8 mouse cellular contexts compared by ENCODE assay signal in the genomic region with DNA sequence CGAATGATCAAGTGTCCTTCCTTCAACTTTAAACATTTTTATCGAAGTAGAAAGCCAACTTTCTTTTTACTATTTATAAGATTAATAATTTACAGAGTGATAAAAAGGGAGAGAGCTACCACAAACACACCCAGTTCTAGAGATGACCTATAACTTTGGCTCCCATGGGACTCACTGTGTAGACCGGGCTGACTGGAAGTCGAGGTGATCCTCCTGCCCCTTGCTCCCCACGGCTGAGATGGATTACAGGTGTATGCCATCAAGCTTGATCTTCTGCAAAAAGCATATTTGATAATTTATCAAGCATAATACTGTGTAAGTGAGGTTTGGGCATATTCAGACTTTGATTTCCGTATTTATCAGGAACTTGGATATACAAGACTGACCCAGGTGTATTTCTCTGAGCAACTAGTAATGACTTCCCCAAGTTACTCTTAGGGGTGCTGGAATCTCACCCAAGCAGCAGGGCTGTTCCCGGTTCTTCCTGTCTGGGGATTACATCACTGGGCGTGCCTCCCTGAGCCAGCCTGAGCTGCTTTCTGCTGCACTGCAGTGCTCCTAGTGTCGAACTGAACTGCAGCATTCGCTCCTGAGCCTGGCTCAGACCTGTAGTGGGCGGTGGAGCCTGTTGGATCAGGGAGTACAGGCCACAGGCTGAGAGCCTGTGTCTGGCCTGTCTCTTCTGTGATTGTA. TPM values are rescaled to one million over a fixed set of nuclear protein-coding genes. Genes with fewer than 3 reads are reported as not detected.
DNase-seq lines count a peak whose midpoint lies in the region.

No protein-coding gene starts in this region.

- H3K9me3 ChIP-seq in forebrain, embryonic 10.5 days: no peaks in the 10 kb centered on the region

- peaks cover 11% of the 10 kb centered on the region for H3K4me1 ChIP-seq in forebrain, embryonic 10.5 days

- peak; percentile 21 for DNase-seq in ovary, postnatal 14 days (ENCODE audit: low spot score)
- no peak for DNase-seq in ovary, adult 18-20 months (ENCODE audit: low spot score)
- peak; percentile 56 for DNase-seq in cerebellum, adult 8-10 months
- DNase-seq in heart, adult 9 months (ENCODE audit: low spot score in 2 of 2): peak; percentile 83
- DNase-seq in kidney, postnatal 14 days: peak; percentile 77
- DNase-seq in lung, postnatal 25 days (ENCODE audit: low spot score): peak; percentile 79
- no peak for DNase-seq in thymus, postnatal 36 days
- DNase-seq in forebrain, embryonic 10.5 days (ENCODE audit: extremely low spot score, low spot score): no peak

- 84% methylated on average over 11 of the region's 11 CpGs for WGBS in forebrain, embryonic 10.5 days

- no peak overlapping the region for H3K4me3 ChIP-seq in forebrain, embryonic 10.5 days

- no peaks in the 10 kb centered on the region for H3K27me3 ChIP-seq in forebrain, embryonic 10.5 days (ENCODE audit: poor library complexity, severe bottlenecking)

- H3K27ac ChIP-seq in forebrain, embryonic 10.5 days: no peak overlapping the region

- H3K36me3 ChIP-seq in forebrain, embryonic 10.5 days (replicated peaks): peaks cover 68% of the 10 kb centered on the region

RNA-seq across cellular contexts. Expression of a gene that starts 7.4 kb away (rescaled TPM):
- 62.0 and 75.6 TPM in 2 replicates for polyA plus RNA-seq in forebrain, embryonic 10.5 days (2016; fragmentation: Nextera tagmentation; extraction: Ambion mirVana)

Comparison
In these comparisons a context has a peak if more than half of its experiments do, and no peak if none do; other contexts are left out.
1. DNase-seq: peak in ovary, postnatal 14 days (single experiment), cerebellum, adult 8-10 months (single experiment), heart, adult 9 months (2 of 2), kidney, postnatal 14 days (single experiment) and lung, postnatal 25 days (single experiment); none in ovary, adult 18-20 months (single experiment), thymus, postnatal 36 days (0 of 2) and forebrain, embryonic 10.5 days (single experiment).